Mouse (Mus musculus) megakaryocyte-erythroid progenitor cell, adult 5-6 weeks (primary cell): ENCODE measurements around the gene Alx1. TPM values are rescaled to one million over a fixed set of nuclear protein-coding genes. Genes with fewer than 3 reads are reported as not detected.

Experiments used
- ATAC-seq: replicated peaks from 2 replicates; pipeline ENCODE4 v1.8.0; 2016; ENCODE audit warnings: mild to moderate bottlenecking, inconsistent platforms; ENCODE audit not compliant: severe bottlenecking, poor library complexity, low FRiP score, low TSS enrichment
- total RNA-seq, 2 experiments: library from RNA; stranded (forward) in 1 of 2; stranded (reverse) in 1 of 2; fragments of 200-1000, 215-1000 nt in 1 of 2; fragments of >200 nt in 1 of 2; fragmentation: Nextera tagmentation in 1 of 2; gene quantifications; 2 replicates each; pipeline ENCODE4 v1.2.3; 2014 to 2017

The Alx1 gene
- total RNA-seq (2014; fragmentation: Nextera tagmentation) (not detected in 2 replicates), total RNA-seq (2017) (not detected in 2 replicates)

GRCm38 (mm10) chr10:103029730-103030490 is at the start of gene Alx1:
TSS of gene Alx1 (minus strand) at chr10:103030215.
- no peak for ATAC-seq

DNA sequence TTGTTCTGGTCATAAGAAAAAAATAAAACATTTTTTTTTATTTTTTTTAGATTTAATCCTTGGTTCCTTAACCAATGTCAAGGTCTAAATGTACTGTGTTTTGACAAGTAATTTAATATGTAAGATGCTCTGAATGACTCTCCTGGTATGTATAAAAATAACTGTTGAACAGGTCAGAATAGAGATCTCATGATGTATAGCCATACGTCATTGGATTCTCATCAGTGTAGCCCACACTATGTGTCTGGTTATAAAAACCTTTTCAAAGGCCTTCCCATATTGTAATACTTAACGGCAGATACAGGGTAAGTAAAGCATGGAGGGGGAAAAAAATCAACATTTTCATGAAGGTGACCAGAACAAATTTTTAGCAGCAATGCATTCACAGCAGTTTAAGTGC is 19.6 kb upstream of the Alx1 start:
- no peak for ATAC-seq

GRCm38 (mm10) chr10:103046623-103047022 is 16.6 kb upstream of the Alx1 start:
- no peak for ATAC-seq

DNA sequence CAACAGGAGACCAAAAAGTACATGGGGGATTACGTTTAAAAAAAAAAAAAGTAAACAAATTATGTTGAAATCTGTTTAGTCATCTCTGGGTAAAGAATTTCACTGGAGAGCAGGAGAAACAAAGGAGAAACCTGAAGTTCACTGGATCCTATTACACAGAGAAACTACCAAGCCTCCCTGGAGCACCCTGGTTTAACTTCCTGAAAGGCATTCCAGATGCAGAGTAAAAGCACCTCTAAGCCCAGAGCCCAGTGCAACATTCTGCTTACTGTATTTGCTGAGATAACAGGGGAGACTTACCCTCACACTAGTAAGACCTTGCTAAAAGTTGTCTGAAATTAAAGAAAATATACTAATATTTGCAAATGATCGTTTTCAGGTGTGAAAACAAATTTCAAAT is 15.0 kb upstream of the Alx1 start:
- no peak for ATAC-seq

DNA sequence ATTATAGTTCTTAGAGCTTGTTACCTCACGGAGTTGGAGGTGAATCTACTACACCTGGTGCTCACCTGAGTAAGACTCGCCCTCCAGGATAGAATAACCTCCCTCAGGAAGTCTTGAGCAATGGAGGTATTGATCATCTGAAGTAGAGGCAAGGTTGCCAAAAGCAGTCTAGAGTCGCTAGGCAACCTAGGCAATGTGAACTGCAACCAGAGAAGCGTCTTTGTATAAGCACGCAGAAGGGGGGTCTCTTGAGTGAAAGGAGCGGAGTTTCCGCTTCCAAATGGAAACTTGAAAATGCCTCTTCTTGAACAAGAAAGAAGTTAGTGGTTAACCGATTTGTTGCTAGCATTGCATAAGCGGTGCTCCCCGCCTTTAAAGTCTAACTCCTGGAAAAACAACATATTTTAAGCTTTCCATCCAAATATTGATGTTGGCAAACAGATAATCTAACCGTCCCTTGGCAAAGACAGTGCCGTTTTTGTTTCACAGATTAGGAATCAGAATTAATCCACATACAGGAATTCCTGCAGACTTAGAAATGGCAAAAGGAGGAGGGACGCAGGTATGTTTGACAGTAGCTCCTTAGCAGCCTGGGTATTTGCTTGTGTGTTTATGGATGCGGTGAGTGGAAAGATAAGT is 5.1 kb upstream of the Alx1 start:
- ATAC-seq: no peak

- no peak for ATAC-seq
Observed at GRCm38 (mm10) chr10:103030931-103031330, 916 bp upstream of the Alx1 start.

DNA sequence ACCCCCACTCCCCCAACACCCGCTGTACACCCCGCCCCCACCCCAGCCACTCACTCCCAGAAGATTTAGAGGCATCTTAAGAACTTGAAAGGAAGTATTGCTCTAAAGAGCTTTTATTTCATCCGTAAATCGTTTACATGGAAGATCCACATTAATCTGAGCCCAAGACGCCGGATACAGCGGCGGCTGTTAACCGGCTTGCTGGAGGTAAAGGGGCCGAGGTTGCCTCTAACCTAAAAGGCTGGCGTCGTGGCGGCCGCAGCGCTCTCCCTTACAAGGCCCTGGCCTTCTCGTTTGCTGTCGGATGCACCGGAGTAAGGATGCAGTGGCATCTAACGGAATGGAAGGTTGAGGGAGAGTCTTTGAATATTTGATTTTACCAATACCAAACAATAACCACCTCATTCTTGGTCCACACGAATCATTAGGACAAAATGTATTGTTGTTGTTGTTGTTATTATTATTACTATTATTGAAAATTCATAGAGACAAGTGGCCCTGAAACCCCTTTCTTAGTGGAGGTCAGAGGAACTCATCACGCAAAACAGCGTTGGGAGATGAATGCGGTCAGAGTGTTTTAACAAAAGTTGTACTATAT is 784 bp downstream of the Alx1 start:
- ATAC-seq: no peak

DNA sequence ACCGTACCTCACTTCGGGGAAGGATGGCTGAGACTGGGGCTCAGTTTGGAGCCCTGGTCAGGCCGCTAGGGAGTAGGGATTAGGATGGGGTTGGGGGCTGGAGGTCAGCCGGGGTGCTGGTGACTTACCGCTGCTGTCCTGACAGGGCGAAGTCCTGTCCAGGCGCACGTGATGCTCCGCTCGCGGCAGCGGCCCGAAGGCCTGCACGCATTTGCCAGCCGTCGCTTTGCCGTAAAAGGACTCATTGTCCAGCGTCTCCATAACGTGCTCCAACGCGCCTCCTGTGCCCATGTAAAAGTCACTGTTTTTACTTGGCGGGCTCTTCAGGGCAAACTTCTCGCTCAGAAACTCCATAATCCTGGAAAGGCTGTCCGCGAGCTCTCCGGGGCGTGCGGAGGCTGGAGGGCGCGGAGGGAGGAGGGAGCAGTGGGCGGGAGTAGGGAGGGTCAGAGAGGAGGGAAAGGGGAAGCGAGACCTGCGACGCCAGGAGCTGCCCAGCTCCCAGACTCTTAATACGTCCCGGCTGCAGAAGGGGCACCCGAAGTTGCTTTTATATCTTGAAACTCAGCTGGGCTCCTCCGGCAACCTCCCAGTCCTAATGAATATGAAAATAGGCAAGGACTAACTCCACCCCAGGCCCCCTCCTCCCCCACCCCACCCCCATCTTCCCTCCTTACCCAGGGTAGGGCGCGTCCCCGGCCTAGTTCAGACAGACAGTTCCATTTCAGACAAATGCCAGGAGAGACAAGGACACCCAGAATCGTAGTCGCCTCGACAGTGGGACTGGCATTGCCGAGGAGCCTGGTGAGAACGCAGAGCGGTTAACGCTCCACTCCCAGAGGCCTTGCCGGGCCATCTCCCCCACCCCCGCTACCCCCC is 1.5 kb downstream of the Alx1 start:
- peak; percentile 41 for ATAC-seq

DNA sequence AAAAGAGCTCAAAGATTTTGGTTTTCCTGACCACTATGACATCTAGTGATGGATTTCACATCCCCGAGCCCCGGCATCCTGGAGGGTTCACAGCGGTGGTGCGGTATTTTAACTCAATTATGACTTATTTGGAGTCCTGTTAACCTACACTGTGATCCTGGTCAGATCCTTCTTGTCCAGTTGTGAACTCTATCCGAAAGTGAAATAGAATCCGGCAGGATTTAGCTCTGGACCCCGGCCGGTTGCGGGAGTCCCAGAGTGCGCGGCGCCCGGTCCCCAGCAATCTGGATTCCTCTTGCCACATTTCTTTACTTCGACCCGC is 2.1 kb downstream of the Alx1 start:
- ATAC-seq: no peak

GRCm38 (mm10) chr10:103027226-103027930 is 2.6 kb downstream of the Alx1 start:
- 0 out of 2 replicates have a peak, but pooled peaks have one; percentile 1 for ATAC-seq

DNA sequence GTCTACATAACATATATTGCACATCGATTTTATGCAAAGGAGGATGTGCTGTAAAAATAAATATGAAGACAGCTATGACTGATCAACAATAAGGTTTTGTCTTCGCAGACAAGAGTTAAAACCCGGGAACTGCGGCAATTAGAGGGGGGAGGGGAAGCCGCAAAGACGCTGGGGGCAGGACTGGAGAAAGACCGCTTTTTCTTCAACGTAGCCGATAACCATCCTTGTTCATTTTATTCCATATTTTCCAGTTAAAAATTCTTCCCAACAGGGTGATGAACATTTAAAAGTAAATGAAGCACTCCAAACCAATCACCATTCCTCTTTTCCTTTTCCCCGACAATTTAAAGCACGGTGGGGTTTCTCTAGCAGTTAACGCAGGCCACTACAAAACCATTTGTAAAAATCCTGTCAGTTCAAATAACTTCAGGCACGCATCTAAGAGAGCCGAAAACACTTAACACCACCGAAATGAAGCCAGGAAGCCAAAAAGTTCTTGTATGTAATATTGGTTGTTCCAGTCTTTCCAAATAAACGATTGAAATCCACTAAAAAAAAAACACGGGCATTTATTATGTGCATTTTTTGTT is 3.3 kb downstream of the Alx1 start:
- ATAC-seq: no peak

DNA sequence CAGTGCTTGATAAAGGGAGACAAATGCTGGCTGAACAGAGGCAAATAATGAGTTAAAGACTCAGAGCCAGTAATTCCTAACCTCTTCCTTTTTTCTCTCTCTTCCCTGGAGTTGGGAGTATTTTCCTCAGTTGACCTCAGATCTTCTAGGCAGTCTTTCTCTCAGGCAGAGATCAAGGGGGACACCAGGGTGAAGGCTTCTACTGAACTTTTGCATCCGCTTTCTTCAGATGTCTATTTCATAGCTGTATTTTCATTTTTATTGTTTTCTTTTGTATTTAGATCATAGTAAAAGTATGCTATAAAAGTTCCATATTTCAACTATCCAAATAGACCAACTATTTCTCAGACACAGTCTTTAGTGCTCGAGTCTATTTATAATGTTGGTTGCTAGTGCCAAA is 27.5 kb downstream of the Alx1 start:
- ATAC-seq: no peak

- no peak for ATAC-seq
Observed at GRCm38 (mm10) chr10:103000902-103001301, 29.1 kb downstream of the Alx1 start.

DNA sequence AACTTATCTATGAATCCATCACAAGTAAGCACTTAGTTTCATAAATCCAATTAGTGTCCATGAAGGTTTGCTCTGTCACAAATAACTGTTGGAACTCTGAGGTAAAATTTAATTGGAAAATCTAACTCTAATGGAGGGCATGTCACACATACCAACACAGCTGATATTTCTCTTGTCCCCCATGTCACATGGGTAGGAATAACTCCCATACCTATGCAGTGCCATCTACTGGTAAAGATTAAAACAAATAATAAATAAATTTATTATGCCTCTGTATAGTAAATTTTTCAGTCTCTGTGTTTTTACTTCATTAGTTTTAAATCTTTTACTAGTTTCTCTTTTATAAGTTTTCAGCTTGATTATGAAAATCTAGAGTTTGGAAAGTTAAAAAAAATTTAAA is 30.4 kb downstream of the Alx1 start:
- peak; percentile 68; the same call in 1 of the 2 replicates for ATAC-seq

GRCm38 (mm10) chr10:102975106-102975505 is 54.9 kb downstream of the Alx1 start:
- no peak for ATAC-seq

DNA sequence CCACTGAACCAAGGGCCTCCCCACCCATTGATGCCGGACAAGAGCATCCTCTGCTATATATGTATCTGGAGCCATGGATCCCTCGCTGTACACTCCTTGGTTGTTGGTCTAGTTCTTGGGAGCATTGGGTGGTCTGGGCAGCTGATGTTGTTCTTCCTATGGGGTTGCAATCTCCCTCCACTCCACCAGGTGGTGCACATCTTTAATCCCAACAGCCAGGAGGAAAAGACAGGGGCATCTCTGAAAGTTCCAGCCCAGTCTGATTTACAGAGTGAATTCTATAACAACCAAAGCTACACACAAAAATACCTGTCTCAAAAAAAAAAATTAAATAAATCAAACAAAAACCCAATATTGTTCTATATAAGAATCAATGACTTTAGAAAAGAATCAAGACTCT is 70.4 kb downstream of the Alx1 start:
- ATAC-seq: no peak
